Mouse (Mus musculus) stomach, embryonic 14.5 days (tissue): ENCODE results near the gene Gm45208. TPM values are rescaled to one million over a fixed set of nuclear protein-coding genes. Genes with fewer than 3 reads are reported as not detected.

Experiments
- ATAC-seq: fragments of 200-750 bp; cut with Nextera tagmentation; 2 replicates; pipeline ENCODE4 v1.8.0; 2017; ENCODE audit warnings: low read depth, moderate TSS enrichment; ENCODE audit not compliant: insufficient number of reproducible peaks, insufficient read depth, low FRiP score
- H3K27ac ChIP-seq: fragments of 300-500 bp; sonication (generic); 2 replicates; pipeline ENCODE4 v1.5.1; 2014; ENCODE audit warnings: mild to moderate bottlenecking, low read length, moderate library complexity, mixed read lengths
- H3K27me3 ChIP-seq: fragments of 300-500 bp; sonication (generic); 2 replicates; pipeline ENCODE4 v1.6.1; 2014; ENCODE audit warnings: low read length, control low read depth, mixed read lengths; ENCODE audit not compliant: control insufficient read depth, insufficient read depth
- H3K36me3 ChIP-seq: fragments of 300-500 bp; sonication (generic); 2 replicates; pipeline ENCODE4 v1.6.1; 2014; ENCODE audit warnings: mild to moderate bottlenecking, control low read depth, low read length, moderate library complexity, mixed read lengths; ENCODE audit not compliant: control insufficient read depth, insufficient read depth
- H3K4me1 ChIP-seq: fragments of 300-500 bp; sonication (generic); 2 replicates; pipeline ENCODE4 v1.6.1; 2014; ENCODE audit warnings: low read length, control low read depth, mixed read lengths; ENCODE audit not compliant: control insufficient read depth, insufficient read depth
- H3K4me2 ChIP-seq: fragments of 300-500 bp; sonication (generic); replicated peaks from 2 replicates; pipeline ENCODE4 v1.6.1; 2014; ENCODE audit warnings: low read depth, low read length, control low read depth
- H3K4me3 ChIP-seq: fragments of 300-500 bp; sonication (generic); 2 replicates; pipeline ENCODE4 v1.5.1; 2014; ENCODE audit warnings: low read depth, low read length, control low read depth
- H3K9ac ChIP-seq: fragments of 300-500 bp; sonication (generic); replicated peaks from 2 replicates; pipeline ENCODE4 v1.6.1; 2014; ENCODE audit warnings: low read depth, mild to moderate bottlenecking, control low read depth, low read length, moderate library complexity, mixed read lengths
- H3K9me3 ChIP-seq: fragments of 300-500 bp; sonication (generic); 2 replicates; pipeline ENCODE4 v1.6.1; 2016; ENCODE audit warnings: low read depth, low read length, control low read depth; ENCODE audit not compliant: control insufficient read depth
- WGBS: fragments of 180-500 bp; shearing (Covaris S2); extraction: QIAGEN DNeasy Blood & Tissue Kit; methylation state at CpG from one replicate; pipeline ENCODE4 v1.1.7; 2014; 5-methylcytosine and 5-hydroxymethylcytosine counted together
- polyA plus RNA-seq: library from polyadenylated mRNA; unstranded; fragments of >200 nt; fragmentation: Nextera tagmentation; extraction: Ambion mirVana; gene quantifications from 2 replicates; pipeline ENCODE4 v1.2.1, GENCODE M21; 2014

Gene Gm45208
- polyA plus RNA-seq, 1 experiment from 2014 or later, result 0.54 TPM

- WGBS, result 26% methylated on average over 4 of the region's 4 CpGs
- peak; percentile 20; the same call in 1 of the 2 replicates for ATAC-seq
- Histone ChIP-seq H3K27ac (no peak overlapping the region), H3K9me3 (no peaks in the 10 kb centered on the region), H3K4me2 (peak overlapping the region; percentile 43), H3K27me3 (no peaks in the 10 kb centered on the region), H3K4me1 (no peaks in the 10 kb centered on the region; the same call in 1 of the 2 replicates), H3K36me3 (no peaks in the 10 kb centered on the region; the same call in none of the 2 replicates), H3K4me3 (peak overlapping the region; percentile 44), H3K9ac (0 out of 2 replicates have a peak overlapping the region, but pooled peaks have one; percentile 14)
These were observed 6.8 kb downstream of the Gm45208 start for GRCm38 (mm10) chrX:7728922-7729265.

GRCm38 (mm10) chrX:7733571-7734156, 11.6 kb downstream of the Gm45208 start:
- Histone ChIP-seq H3K27ac (no peak overlapping the region), H3K9me3 (no peaks in the 10 kb centered on the region), H3K36me3 (no peaks in the 10 kb centered on the region), H3K4me2 (no peak overlapping the region), H3K4me1 (no peaks in the 10 kb centered on the region; the same call in 1 of the 2 replicates), H3K4me3 (no peak overlapping the region), H3K27me3 (no peaks in the 10 kb centered on the region), H3K9ac (no peak overlapping the region)
- WGBS, result 37% methylated on average over 26 of the region's 26 CpGs
- ATAC-seq, result no peak

- H3K36me3 ChIP-seq, result no peaks in the 10 kb centered on the region
- 0 out of 2 replicates have a peak overlapping the region, but pooled peaks have one; percentile 18 for H3K4me2 ChIP-seq
- H3K9ac ChIP-seq, result no peak overlapping the region
- ATAC-seq, result peak; percentile 78
- 63% methylated on average over 14 of the region's 14 CpGs for WGBS
- H3K4me1 ChIP-seq, result no peaks in the 10 kb centered on the region
- no peak overlapping the region for H3K4me3 ChIP-seq
- H3K9me3 ChIP-seq, result no peaks in the 10 kb centered on the region
- H3K27me3 ChIP-seq, result no peaks in the 10 kb centered on the region
- H3K27ac ChIP-seq, result peak overlapping the region; percentile 44; the same call in 1 of the 2 replicates
These were observed 17.5 kb downstream of the Gm45208 start for GRCm38 (mm10) chrX:7739336-7740081.

- Histone ChIP-seq H3K9ac (no peak overlapping the region), H3K4me2 (0 out of 2 replicates have a peak overlapping the region, but pooled peaks have one; percentile 18), H3K27ac (peak overlapping the region; percentile 48; the same call in 1 of the 2 replicates), H3K36me3 (no peaks in the 10 kb centered on the region), H3K4me1 (no peaks in the 10 kb centered on the region), H3K27me3 (no peaks in the 10 kb centered on the region), H3K9me3 (no peaks in the 10 kb centered on the region), H3K4me3 (peak overlapping the region; percentile 5; the same call in 1 of the 2 replicates)
- 0 out of 2 replicates have a peak, but pooled peaks have one; percentile 26 for ATAC-seq
- 49% methylated on average over 10 of the region's 10 CpGs for WGBS
These were observed 18.2 kb downstream of the Gm45208 start for GRCm38 (mm10) chrX:7740082-7740819.

- H3K9me3 ChIP-seq, result no peaks in the 10 kb centered on the region
- no peaks in the 10 kb centered on the region for H3K4me1 ChIP-seq
- no peaks in the 10 kb centered on the region for H3K27me3 ChIP-seq
- WGBS, result 65% methylated on average over 5 of the region's 5 CpGs
- H3K4me2 ChIP-seq, result 0 out of 2 replicates have a peak overlapping the region, but pooled peaks have one; percentile 10
- H3K27ac ChIP-seq, result peak overlapping the region; percentile 48; the same call in 1 of the 2 replicates
- no peaks in the 10 kb centered on the region for H3K36me3 ChIP-seq
- H3K4me3 ChIP-seq, result 0 out of 2 replicates have a peak overlapping the region, but pooled peaks have one; percentile 5
- no peak for ATAC-seq
- H3K9ac ChIP-seq, result no peak overlapping the region
These were observed 19.1 kb downstream of the Gm45208 start for GRCm38 (mm10) chrX:7741103-7741502.

GRCm38 (mm10) chrX:7743470-7743869, 21.4 kb downstream of the Gm45208 start:
- WGBS, result 51% methylated on average over 5 of the region's 5 CpGs
- Histone ChIP-seq H3K4me3 (no peak overlapping the region), H3K9me3 (no peaks in the 10 kb centered on the region), H3K4me1 (no peaks in the 10 kb centered on the region), H3K36me3 (no peaks in the 10 kb centered on the region), H3K4me2 (no peak overlapping the region), H3K9ac (no peak overlapping the region), H3K27ac (no peak overlapping the region), H3K27me3 (no peaks in the 10 kb centered on the region)
- no peak for ATAC-seq

- WGBS, result 29% methylated on average over 1 of the region's 1 CpGs
- no peaks in the 10 kb centered on the region for H3K36me3 ChIP-seq
These were observed 22.9 kb downstream of the Gm45208 start for GRCm38 (mm10) chrX:7744940-7745339.

GRCm38 (mm10) chrX:7745429-7745828, 23.4 kb downstream of the Gm45208 start:
- no peaks in the 10 kb centered on the region for H3K27me3 ChIP-seq
- WGBS, result 86% methylated on average over 8 of the region's 8 CpGs
- H3K27ac ChIP-seq, result no peak overlapping the region
- H3K9me3 ChIP-seq, result no peaks in the 10 kb centered on the region
- no peaks in the 10 kb centered on the region for H3K36me3 ChIP-seq
- no peak overlapping the region for H3K4me2 ChIP-seq
- no peaks in the 10 kb centered on the region for H3K4me1 ChIP-seq
- H3K9ac ChIP-seq, result no peak overlapping the region
- H3K4me3 ChIP-seq, result no peak overlapping the region
- ATAC-seq, result no peak

More at GRCm38 (mm10) chrX:7744940-7745339, 22.9 kb downstream of the Gm45208 start:
- Histone ChIP-seq H3K9me3 (no peaks in the 10 kb centered on the region), H3K27me3 (no peaks in the 10 kb centered on the region), H3K9ac (no peak overlapping the region), H3K4me2 (no peak overlapping the region), H3K27ac (no peak overlapping the region), H3K4me1 (no peaks in the 10 kb centered on the region), H3K4me3 (no peak overlapping the region)
- ATAC-seq, result no peak
